Mouse (Mus musculus) olfactory bulb, adult 2 months (tissue): ENCODE results near the gene Sirt1.

ENCODE experiments used
- CTCF ChIP-seq: fragments of 200-500 bp; IDR thresholded peaks from 2 replicates; pipeline ENCODE4 v1.5.1; 2012; ENCODE audit warnings: low read depth, mild to moderate bottlenecking, low read length, moderate library complexity; ENCODE audit not compliant: insufficient read depth
- POLR2A ChIP-seq: fragments of 200-500 bp; IDR thresholded peaks from 2 replicates; pipeline ENCODE4 v1.6.1; 2012; ENCODE audit warnings: mild to moderate bottlenecking, low read depth, low read length, moderate library complexity; ENCODE audit not compliant: insufficient read depth

DNA sequence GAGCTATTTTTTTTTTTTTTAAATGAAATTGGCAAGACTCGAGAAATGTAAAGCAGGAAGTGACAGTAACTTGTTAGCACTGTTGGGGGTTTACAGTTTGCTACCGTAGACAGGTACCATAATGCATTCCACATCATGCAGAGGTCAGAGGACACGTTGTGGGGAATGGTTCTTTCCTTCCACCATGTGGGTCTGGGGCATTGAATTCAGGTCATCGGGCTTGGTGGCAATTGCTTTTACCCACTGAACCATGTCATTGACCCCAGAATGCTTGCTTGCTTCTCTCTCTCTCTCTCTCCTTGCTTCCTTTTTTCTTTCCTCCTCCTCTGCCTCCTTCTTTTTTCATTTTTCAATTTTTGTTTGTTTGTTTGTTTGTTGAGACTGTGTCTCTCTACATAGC, 7.4 kb upstream of the Sirt1 start:
- TF ChIP-seq POLR2A, result no peak
- TF ChIP-seq CTCF, result no peak
